Mouse (Mus musculus): ENCODE data around the gene Heg1. TPM values are rescaled to one million over a fixed set of nuclear protein-coding genes. Genes with fewer than 3 reads are reported as not detected.

The Heg1 gene
- total RNA-seq (2021): 10 to 100 TPM; 81.5 to 84.5 TPM
- long read RNA-seq, experiment 1, partial matches to known transcripts: 1 of 5 reads
- long read RNA-seq, experiment 1, other reads (novel, unspliced or antisense): 4 of 5 reads
- long read RNA-seq, experiment 2, partial matches to known transcripts: 2 of 12 reads
- long read RNA-seq, experiment 2, other reads (novel, unspliced or antisense): 9 of 12 reads

DNA sequence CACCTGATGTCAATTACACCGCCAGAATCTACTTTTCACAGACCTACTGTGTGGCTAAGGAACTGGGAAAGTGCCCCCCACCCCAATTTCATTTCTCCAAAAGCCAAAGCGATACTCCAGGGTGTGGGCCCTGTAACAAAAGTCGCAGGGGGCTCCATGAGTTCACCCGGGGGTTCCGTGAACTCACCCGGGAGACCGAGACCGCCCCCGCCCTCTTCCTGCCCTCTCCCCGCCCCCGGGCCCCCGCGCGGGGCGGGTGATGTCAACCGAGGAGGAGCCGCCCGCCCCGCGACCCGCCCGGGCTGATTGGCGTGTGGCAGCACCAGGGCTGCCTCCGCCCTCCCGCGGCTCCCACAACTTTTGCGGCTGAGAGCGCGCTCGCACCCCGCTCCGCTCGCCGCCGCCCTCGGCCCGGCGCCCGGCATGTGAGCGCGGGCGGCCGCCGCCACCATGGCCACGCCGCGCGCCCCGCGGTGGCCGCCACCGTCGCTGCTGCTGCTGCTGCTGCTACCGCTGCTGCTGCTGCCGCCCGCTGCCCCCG is at the start of gene Heg1:
Heg1 (plus strand) TSS at position 209 of the 541 bp plus-strand sequence.
- peak; percentile 60 to 67 for DNase-seq (ENCODE audit: low spot score in 2 of 2)

DNA sequence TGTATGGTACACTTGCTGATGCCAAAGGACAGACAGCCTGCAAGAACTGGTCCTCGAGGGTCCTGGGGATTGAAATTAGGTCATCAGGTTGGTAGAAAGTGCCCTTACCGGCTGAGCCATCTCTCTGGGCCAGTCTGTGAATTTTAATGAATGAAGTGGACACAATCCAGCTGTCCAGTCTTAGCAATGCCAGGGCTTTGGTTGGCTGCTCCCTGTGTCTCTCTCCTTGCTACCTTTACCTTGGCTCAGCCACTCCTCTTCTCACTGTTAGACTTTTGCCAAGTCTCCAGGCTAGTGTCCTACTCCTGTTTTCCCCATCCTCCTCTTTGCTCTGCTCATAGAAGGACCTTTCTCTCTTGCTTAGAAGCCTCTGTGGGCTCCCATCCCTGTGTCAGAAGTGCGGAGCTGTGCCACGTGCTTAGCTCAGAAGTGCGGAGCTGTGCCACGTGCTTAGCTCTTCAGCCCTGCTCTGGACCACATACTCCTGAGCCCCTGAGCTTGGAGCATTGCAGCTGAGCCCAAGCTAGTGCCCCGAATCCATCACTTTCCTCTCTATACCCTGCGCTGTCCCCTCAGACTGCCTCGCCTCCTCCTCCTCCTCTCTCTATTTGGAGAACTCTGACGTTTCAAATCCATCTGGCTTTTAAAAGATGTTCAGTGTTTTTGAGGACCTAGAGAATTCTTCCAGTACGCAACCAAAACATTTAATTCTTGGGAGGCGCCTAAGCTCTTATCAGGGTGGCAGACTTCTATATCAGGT is 48.2 kb upstream of the Heg1 start:
- DNase-seq (ENCODE audit: low spot score in 2 of 2): no peak

DNA sequence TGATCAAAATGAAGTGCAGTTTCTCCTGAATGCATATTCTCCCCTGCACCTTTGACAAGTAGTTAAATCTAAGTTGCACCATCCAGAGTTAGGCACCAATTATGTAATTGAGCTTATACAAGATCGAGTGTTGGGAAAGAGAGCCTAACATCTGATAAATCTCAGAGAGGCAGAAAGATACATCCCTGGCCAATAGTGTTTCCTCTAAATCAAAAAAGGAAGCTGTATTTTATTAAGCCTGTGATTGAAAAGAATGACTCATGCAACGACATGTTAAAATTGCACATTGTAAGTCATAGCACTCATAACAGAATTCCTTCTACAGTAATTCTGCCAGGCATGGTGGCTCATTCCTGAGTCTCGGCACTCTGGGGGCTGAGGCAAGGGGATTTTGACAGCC is 42.4 kb upstream of the Heg1 start:
- no peak for DNase-seq (ENCODE audit: low spot score in 2 of 2)

DNA sequence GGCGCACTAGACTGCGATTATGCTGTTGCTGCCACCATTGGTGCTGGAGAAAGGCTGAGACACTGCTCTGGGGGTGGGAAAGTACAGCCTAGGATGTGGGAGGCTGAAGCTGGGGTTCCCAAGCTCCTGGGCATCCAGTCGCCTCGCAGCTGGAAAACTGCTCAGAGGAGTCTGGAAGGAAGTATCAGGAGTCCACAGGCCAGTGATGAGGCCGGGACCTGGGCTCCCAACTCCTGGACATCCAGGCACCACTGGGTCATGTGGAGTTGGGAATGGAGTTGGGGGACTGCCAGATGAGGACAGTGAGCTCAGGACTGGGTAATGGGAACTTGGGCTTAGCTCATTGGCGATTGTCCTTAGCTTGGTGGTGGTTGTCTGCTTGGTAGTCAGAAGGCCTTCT is 31.1 kb upstream of the Heg1 start:
- no peak for DNase-seq (ENCODE audit: low spot score in 2 of 2)

DNA sequence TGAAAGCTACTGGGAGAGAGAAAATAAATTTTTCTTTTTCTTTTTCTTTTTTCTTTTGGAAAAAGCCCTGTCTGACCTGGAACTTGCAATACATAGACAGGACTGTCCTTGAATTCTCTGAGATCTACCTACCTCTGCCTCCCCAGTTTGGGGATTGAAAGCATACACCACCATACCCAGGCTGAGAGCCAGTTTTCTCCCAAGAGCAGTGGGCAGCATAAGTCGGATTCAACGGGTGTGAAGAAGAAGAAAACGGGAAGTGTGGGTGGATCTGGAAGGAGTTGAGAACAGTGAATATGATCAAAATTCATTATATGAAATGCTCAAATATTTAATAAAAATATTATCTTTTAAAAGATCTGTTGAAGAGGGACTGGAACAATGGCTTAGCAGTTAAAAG is 28.7 kb upstream of the Heg1 start:
- DNase-seq (ENCODE audit: low spot score in 2 of 2): no peak

DNA sequence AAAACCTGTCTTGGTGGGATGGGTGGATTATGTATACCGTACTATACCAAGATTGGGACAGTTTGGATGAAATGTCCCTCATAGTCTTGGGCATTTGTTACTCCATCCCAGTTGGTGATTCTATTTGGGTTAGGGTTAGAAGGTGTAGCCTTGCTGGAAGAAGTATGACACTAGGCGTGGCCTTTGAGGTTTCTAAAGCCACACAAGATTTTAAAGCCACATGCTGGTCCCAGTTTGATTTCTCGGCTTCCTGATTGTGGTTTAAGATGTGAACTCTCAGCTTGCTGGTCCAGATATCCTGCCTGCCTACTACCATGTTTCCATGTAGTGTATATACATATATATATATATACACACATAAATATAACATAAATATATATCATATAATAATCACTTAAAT is 27.0 kb upstream of the Heg1 start:
- DNase-seq (ENCODE audit: low spot score in 2 of 2): no peak

DNA sequence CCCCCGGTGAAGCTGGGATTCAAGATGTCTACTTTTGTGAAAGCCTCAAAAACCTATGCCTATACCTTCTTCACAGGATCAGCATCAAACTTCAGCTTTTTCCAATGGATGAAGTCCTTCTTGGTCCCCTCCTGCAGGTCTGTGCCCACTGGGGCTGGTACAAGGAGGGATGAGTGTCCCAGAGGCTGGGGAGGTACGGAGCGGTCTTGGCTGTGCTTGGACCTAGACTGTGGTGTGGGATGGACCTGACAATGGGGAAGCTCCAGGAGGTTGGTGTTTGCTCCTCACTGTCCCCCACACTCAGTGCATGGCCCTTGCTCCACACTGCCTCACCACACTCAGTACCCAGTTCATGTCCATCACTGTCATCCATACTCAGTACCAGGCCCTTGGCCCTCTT is 26.0 kb upstream of the Heg1 start:
- DNase-seq (ENCODE audit: low spot score in 2 of 2): no peak

DNA sequence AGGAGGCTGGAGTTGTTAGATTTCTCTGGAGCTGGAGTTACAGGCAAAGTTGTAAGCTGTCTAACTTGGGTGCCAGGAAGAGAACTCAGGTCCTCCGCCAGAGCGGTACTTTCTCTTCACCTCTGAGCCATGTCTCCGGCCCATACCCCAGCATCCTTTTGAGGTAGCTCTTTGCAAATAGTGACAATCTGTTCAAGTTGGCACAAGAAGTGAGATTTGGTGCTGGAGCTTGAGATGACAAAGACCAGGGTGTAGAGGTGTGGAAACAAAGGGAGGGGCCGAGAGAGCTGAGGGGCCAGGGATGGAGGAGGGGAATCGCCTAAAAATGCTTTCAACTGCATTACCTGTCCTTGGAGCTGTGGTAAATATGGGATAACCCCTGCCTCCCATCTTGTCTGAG is 24.6 kb upstream of the Heg1 start:
- DNase-seq (ENCODE audit: low spot score in 2 of 2): no peak

DNA sequence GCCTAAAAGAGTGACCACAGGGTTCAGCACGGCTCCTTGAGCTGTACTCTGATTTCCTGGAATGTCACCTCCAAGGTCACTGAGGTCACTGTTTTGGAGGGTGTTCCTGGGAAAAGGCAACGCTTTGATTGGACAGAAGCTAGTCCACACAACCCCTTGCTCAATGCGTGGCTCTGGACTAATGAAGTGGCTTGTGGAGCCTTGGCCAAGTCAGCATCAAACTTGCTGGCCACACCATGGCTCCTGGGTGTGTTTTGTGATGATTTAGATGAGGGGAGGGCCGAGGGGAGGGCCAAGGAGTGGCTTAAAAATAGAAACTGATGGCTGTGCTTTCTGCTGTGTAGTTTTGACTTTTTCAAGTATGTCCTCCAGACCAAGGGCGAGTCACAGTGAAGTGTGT is 24.0 kb upstream of the Heg1 start:
- no peak for DNase-seq (ENCODE audit: low spot score in 2 of 2)

DNA sequence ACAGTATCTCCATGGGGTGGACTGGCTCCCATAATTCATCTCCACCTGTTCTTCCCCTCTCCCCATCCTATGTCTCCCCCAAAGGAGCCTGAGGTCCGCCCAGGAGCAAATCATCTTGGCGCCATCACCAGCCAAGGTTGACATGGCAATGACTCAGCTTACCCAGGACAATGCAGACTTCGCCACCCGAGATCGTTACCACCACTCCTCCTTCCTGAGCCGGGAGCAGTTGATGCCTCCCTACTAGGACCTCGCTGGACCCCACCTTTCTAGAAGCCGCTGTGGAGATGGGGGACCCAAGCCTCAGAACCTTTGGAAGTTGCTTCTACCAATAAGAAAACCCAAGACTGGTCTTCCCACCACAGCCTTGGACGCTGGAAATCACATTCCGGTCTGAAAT is 21.3 kb upstream of the Heg1 start:
- DNase-seq (ENCODE audit: low spot score in 2 of 2): no peak

DNA sequence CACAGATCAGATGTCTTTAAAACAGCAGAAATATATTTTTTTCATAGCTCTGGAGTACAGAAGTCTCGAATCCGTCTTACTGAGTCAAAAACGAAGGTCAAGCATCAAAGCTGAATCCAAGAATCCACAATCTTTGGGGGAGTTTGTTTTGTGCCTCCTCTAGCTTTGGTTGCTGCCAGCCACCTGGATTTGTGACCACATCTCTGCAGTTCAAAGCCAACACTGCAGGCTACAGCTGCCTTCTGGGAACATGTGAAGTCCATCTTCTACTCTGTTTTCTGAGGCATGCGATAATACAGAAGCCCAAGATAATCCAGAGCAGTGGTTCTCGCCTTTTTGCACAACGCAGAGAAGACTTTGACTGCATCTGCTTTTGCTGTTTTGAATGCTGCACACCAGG is 17.9 kb upstream of the Heg1 start:
- DNase-seq (ENCODE audit: low spot score in 2 of 2): no peak

DNA sequence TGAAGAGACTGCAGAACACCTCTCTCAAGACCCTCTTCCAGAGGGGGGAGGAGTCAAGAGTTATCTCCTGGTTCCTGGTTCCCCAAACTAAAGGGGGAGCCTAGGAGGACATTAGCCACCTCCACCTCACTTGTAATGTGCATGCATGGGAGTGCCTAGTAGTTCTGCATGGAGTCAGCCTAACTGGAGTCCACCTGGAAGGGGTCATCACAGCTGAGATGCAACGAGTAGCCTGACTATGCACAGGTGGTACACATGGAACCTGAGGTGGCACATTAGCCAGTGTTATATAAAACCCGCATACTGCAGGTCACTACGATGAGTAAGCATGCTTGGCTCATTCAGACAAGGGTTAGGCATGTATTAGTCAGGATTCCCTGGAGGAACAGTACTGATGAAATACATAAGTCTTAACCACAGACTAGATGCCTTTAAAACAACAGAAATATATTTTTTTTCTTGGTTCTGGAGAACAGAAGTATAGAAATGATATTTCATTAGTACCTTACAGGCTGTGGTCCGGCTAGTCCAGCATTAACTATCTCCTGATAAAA is 17.1 kb upstream of the Heg1 start:
- DNase-seq (ENCODE audit: low spot score in 2 of 2): no peak

DNA sequence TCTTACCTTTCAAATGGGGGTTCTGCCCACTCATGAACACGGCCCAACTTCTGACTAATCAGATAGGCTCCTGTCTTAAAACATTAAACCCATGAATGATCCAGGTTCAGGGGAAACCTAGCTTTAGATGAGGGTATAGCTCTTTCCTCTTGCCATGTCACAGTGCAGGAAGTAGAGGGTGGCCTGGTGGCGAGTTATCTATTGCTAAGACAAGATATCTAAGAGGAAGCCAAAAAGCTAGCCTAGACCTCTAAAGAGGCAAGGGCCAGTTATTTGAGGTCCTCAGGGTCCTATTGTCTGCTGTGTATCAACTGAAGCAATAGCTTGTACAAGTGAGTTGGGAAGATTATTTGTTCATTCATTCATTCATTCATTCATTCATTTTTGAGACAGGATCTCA is 15.7 kb upstream of the Heg1 start:
- DNase-seq (ENCODE audit: low spot score in 2 of 2): no peak

DNA sequence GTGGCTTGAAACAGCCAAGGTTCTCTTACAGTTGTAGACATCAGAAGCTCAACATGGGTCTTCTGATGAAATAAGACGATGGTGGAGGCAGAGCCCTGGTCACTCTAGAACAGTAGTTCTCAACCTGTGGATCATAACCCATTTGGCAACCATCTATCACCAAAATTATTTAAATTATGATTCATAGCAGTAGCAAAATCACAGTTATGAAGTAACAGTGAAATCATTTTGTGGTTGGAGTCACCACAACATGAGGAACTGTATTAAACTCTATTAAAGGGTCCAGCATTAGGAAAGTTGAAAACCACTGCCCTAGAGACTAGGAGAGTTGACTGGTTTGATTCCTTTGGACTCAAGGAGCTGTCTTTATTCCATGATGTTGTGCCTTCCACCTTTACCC is 15.1 kb upstream of the Heg1 start:
- DNase-seq (ENCODE audit: low spot score in 2 of 2): no peak

DNA sequence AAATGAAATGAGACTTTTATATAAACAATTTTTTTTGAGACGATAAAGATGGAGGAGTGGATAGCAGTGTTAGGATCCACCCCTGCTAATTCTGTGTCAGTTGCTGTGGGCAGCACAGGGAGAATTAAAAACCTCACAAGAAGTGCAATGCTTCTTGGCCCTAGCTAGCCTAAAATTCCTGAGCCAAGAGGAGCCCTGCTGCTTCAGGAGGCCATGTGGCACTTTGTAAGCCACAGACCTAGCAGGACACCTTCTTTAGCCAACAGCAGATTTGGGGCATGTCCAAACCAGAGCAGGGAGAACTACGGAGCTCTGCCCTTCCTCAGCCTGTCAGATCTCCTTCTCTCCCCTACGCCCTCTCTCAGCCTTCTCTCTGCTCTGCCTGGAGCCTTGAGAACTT is 13.8 kb upstream of the Heg1 start:
- DNase-seq (ENCODE audit: low spot score in 2 of 2): no peak

DNA sequence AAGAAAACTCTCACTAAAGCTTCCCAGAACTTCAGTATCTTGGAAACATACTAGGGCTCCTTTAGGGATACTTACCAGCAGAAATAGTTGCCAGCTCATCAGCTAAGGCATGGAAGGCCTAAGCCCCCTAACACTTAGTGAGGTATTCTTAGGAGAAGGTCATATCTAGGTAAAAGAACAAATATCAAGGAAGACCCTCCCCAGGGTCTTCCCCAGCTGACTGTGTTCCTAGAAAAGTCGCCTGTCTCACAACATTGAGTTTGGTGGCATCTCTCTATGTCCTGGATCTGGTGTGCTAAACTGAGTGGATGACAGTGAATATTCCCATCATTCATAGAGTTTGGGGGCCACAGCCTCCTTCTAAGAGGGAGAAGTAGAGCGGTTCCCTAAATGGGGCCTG is 13.2 kb upstream of the Heg1 start:
- no peak for DNase-seq (ENCODE audit: low spot score in 2 of 2)

DNA sequence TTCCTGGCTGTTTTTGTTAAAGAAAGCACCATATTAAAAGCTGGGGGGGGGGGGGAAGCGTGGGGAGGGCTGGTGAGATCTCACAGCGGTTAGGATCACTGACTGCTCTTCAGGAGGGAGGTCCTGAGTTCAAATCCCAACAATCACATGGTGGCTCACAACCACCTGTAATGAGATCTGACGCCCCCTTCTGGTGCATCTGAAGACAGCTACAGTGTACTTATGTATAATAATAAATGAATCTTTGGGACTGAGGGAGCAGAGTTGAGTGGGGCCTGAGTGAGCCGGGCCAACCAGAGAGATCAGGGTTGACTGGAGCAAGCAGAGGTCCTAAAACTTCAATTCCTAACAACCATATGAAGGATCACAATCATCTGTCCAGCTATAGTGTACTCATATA is 12.0 kb upstream of the Heg1 start:
- no peak for DNase-seq (ENCODE audit: low spot score in 2 of 2)

DNA sequence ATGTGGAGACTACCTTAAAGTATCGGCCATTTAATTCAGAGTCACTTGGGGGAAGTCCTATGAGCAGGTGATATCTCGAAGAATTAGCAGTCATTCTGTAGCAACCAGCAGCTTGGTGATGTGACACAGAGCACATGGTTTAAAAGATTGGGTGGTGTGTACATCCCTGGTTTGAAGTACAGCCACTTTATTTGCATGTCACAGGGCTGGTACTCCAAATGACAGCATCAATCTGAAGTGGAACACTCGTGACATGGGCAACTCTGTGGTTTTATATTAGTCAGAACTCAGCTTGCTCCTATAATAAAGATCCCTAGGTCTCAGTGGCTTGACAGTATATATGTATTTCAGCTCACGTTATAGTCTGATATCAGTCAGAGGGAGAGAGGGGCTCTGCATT is 11.5 kb upstream of the Heg1 start:
- no peak for DNase-seq (ENCODE audit: low spot score in 2 of 2)

DNA sequence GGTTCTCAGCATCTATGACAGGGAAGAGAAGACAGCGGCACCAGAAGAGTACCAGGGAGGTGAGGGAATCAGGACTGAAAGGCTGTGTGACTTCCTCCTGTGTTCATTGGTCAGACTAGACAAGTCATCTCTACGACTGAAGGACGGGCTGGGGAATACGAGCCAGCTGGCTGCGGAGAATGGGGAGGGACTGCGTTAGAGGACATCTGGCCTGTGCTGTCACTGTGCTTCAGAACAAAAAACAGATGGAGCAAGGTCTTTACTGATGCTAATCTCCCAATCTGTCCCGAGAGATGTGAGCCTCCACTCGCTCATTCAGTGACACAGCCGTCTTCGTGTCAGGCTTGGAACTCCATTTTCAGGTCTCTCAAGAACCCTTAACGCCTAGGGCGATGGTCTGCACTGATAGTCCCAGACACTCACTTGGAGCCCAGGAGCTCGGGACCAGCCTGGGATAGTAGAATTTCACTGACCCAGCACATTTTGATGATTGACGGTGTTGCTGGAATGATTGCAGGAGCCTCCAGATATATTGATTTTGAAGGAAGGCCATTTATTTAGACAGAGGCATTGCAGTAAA is 10.6 kb upstream of the Heg1 start:
- no peak for DNase-seq (ENCODE audit: low spot score in 2 of 2)

DNA sequence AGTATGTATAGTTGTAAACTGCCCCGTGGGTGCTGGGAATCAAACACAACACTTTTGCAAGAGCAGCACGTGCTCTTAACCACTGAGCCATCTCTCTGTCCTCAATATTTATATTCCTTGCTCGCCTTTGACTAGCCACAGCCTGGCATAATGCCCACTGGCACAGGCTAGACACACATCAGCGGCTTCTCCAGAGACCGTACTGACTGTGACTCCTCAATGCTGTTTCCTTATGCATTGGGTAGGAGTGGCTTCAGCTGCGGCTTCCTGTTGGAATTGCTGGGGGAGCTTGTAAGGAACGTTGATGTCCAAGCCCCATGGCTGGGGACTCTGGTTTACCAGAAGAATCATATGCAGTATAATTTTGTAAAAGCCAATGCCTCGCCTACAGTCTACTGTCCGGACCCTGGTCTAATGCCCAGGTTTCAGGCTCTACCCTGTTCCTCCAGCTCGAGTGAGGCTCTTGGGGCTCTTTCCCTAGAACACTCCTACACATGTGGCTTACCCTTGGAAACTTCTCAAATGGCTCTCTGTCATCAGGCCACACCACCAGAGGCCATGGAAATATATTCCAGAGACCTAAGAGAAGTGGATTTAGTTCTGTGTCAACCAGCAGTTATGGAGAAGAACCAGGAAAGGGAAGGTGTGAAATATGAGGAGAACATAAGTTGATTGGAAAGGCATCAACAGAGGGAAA is 8.9 kb upstream of the Heg1 start:
- no peak for DNase-seq (ENCODE audit: low spot score in 2 of 2)

DNA sequence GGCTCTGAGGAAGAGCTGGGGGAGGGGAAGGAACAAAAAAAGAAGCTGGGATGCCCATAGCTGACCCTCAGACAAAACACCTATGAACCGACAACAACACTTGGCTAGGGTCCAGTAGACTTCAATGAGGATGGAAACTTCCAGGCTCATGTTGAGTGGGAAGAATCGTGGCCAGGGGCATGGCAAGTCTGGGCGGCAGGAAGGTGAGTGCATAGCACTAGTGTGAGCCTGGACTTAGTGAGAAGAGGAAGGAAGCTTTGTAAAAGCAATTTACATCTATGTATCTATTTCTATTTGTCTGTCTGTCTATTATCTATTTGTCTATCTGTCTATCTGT is 8.4 kb upstream of the Heg1 start:
- DNase-seq (ENCODE audit: low spot score in 2 of 2): no peak

Measured in adrenal gland, postnatal 4 days (tissue).